Mouse (Mus musculus) MEL (cell line): ENCODE measurements at regions not wholly inside any gene's neighbourhood (a gene's known extent, or its start where the extent isn't known, plus 50 kb on each side); places are given as distances from the start of the nearest gene placed in this dataset.
A peak's percentile ranks its signal among the peaks of the same experiment; 100 is the strongest.

Source experiments
- DNase-seq: peaks from one replicate; pipeline ENCODE4 v3.0.0; 2011; ENCODE audit warnings: low read depth, low spot score
- H3K27ac ChIP-seq: 2 replicates; pipeline ENCODE4 v1.5.1; 2012; ENCODE audit warnings: low read depth, mild to moderate bottlenecking, control low read depth, low read length, moderate library complexity; ENCODE audit not compliant: control insufficient read depth
- H3K27me3 ChIP-seq, 2 experiments: fragments of 150-350 bp in 1 of 2; sonication (generic) in 1 of 2; 2 replicates each; pipeline ENCODE4 v1.6.1; 2012; ENCODE audit warnings: low read length in 2 of 2, mild to moderate bottlenecking in 2 of 2, improper control_type of control experiment in 1 of 2, moderate library complexity in 1 of 2; ENCODE audit not compliant: insufficient read depth in 2 of 2, control insufficient read depth in 1 of 2
- H3K36me3 ChIP-seq, 2 experiments: 2 replicates each; pipeline ENCODE4 v1.6.1; 2012 to 2014; ENCODE audit warnings: low read length in 2 of 2, improper control_type of control experiment in 1 of 2, inconsistent platforms in 1 of 2, mild to moderate bottlenecking in 1 of 2; ENCODE audit not compliant: insufficient read depth in 2 of 2, control insufficient read depth in 1 of 2
- H3K4me1 ChIP-seq, 2 experiments: fragments of 150-350 bp in 1 of 2; sonication (generic) in 1 of 2; 2 replicates each; pipeline ENCODE4 v1.6.1; 2012; ENCODE audit warnings: low read length in 2 of 2, improper control_type of control experiment in 1 of 2, mild to moderate bottlenecking in 1 of 2; ENCODE audit not compliant: insufficient read depth in 2 of 2, control insufficient read depth in 1 of 2
- H3K4me3 ChIP-seq, 2 experiments: fragments of 150-350 bp in 1 of 2; sonication (generic) in 1 of 2; 2 replicates each; pipeline ENCODE4 v1.5.1; 2012; ENCODE audit warnings: low read depth in 2 of 2, low read length in 2 of 2, mild to moderate bottlenecking in 2 of 2, moderate library complexity in 2 of 2, control low read depth in 1 of 2, improper control_type of control experiment in 1 of 2; ENCODE audit not compliant: control insufficient read depth in 1 of 2, insufficient read depth in 1 of 2
- H3K79me2 ChIP-seq: 2 replicates; pipeline ENCODE4 v1.6.1; 2012; ENCODE audit warnings: mild to moderate bottlenecking, low read length, moderate library complexity; ENCODE audit not compliant: control insufficient read depth, poor library complexity, insufficient read depth
- H3K9ac ChIP-seq: 2 replicates; pipeline ENCODE4 v1.6.1; 2012; ENCODE audit warnings: low read depth, mild to moderate bottlenecking, control low read depth, low read length, moderate library complexity; ENCODE audit not compliant: control insufficient read depth, poor library complexity, severe bottlenecking
- H3K9me3 ChIP-seq: fragments of 150-350 bp; sonication (generic); replicated peaks from 2 replicates; pipeline ENCODE4 v1.6.1; 2012; ENCODE audit warnings: mild to moderate bottlenecking, low read length, improper control_type of control experiment, moderate library complexity; ENCODE audit not compliant: insufficient read depth
- CHD2 ChIP-seq: IDR thresholded peaks from 2 replicates; pipeline ENCODE4 v1.6.1; 2011; ENCODE audit warnings: low read length, improper control_type of control experiment
- CTCF ChIP-seq, 3 experiments: IDR thresholded peaks in 2 of 3; conservative IDR thresholded peaks in 1 of 3; 2 replicates each; pipeline ENCODE4 v1.5.1; 2011 to 2012; ENCODE audit warnings: low read length in 3 of 3, low read depth in 2 of 3, mild to moderate bottlenecking in 2 of 3, improper control_type of control experiment in 1 of 3, inconsistent platforms in 1 of 3, mixed read lengths in 1 of 3, moderate library complexity in 1 of 3; ENCODE audit not compliant: control insufficient read depth in 1 of 3, insufficient read depth in 1 of 3, poor library complexity in 1 of 3, severe bottlenecking in 1 of 3
- ELF1 ChIP-seq: IDR thresholded peaks from 2 replicates; pipeline ENCODE4 v1.6.1; 2014; ENCODE audit warnings: low read depth, mild to moderate bottlenecking, inconsistent platforms, low read length, improper control_type of control experiment, moderate library complexity
- EP300 ChIP-seq, 2 experiments: IDR thresholded peaks; 2 replicates each; pipeline ENCODE4 v1.6.1; 2011; ENCODE audit warnings: improper control_type of control experiment in 2 of 2, low read length in 2 of 2, low read depth in 1 of 2, mild to moderate bottlenecking in 1 of 2
- ETS1 ChIP-seq: IDR thresholded peaks from 2 replicates; pipeline ENCODE4 v1.6.1; 2012; ENCODE audit warnings: low read depth, mild to moderate bottlenecking, inconsistent platforms, low read length, improper control_type of control experiment, moderate library complexity
- GATA1 ChIP-seq: IDR thresholded peaks from 2 replicates; pipeline ENCODE4 v1.6.1; 2011; ENCODE audit warnings: low read depth, low read length, improper control_type of control experiment
- JUND ChIP-seq: IDR thresholded peaks from 2 replicates; pipeline ENCODE4 v1.6.1; 2011; ENCODE audit warnings: low read depth, mild to moderate bottlenecking, improper control_type of control experiment, low read length
- KAT2A ChIP-seq: conservative IDR thresholded peaks from 2 replicates; pipeline ENCODE4 v1.6.1; 2012; ENCODE audit warnings: low read depth, low read length, improper control_type of control experiment, inconsistent platforms
- MEF2A ChIP-seq: IDR thresholded peaks from 2 replicates; pipeline ENCODE4 v1.6.1; 2014; ENCODE audit warnings: low read depth, mild to moderate bottlenecking, inconsistent platforms, low read length, improper control_type of control experiment; ENCODE audit not compliant: poor library complexity, insufficient replicate concordance, severe bottlenecking; ENCODE audit errors: extremely low read depth
- MYB ChIP-seq: IDR thresholded peaks from 2 replicates; pipeline ENCODE4 v1.6.1; 2011; ENCODE audit warnings: mild to moderate bottlenecking, low read depth, low read length, improper control_type of control experiment
- MYC ChIP-seq: IDR thresholded peaks from 2 replicates; pipeline ENCODE4 v1.6.1; 2011; ENCODE audit warnings: low read depth, mild to moderate bottlenecking, low read length, improper control_type of control experiment, moderate library complexity
- NELFE ChIP-seq: IDR thresholded peaks from 2 replicates; pipeline ENCODE4 v1.6.1; 2011; ENCODE audit warnings: low read depth, low read length, improper control_type of control experiment
- NRF1 ChIP-seq: IDR thresholded peaks from 2 replicates; pipeline ENCODE4 v1.6.1; 2014; ENCODE audit warnings: low read depth, mild to moderate bottlenecking, inconsistent platforms, low read length, improper control_type of control experiment, moderate library complexity; ENCODE audit not compliant: poor library complexity, insufficient read depth, severe bottlenecking
- POLR2A ChIP-seq, 2 experiments: IDR thresholded peaks; 2 replicates each; pipeline ENCODE4 v1.6.1; 2011 to 2012; ENCODE audit warnings: low read length in 2 of 2, mild to moderate bottlenecking in 2 of 2, control low read depth in 1 of 2, improper control_type of control experiment in 1 of 2, low read depth in 1 of 2, moderate library complexity in 1 of 2; ENCODE audit not compliant: control insufficient read depth in 1 of 2, insufficient read depth in 1 of 2, poor library complexity in 1 of 2
- POLR2AphosphoS5 ChIP-seq: IDR thresholded peaks from 2 replicates; pipeline ENCODE4 v1.6.1; 2012; ENCODE audit warnings: low read depth, borderline replicate concordance, mild to moderate bottlenecking, inconsistent platforms, low read length, moderate library complexity, mixed read lengths
- RAD21 ChIP-seq: IDR thresholded peaks from 2 replicates; pipeline ENCODE4 v1.6.1; 2011; ENCODE audit warnings: mild to moderate bottlenecking, low read depth, low read length, improper control_type of control experiment
- SIN3A ChIP-seq: IDR thresholded peaks from 2 replicates; pipeline ENCODE4 v1.6.1; 2012; ENCODE audit warnings: low read length, improper control_type of control experiment, inconsistent platforms
- SMC3 ChIP-seq: IDR thresholded peaks from 2 replicates; pipeline ENCODE4 v1.6.1; 2011; ENCODE audit warnings: low read depth, low read length, improper control_type of control experiment
- TCF12 ChIP-seq: IDR thresholded peaks from 2 replicates; pipeline ENCODE4 v1.6.1; 2014; ENCODE audit warnings: low read depth, mild to moderate bottlenecking, inconsistent platforms, low read length, improper control_type of control experiment, moderate library complexity
- UBTF ChIP-seq: IDR thresholded peaks from 2 replicates; pipeline ENCODE4 v1.6.1; 2012; ENCODE audit warnings: low read depth, mild to moderate bottlenecking, inconsistent platforms, low read length, improper control_type of control experiment, moderate library complexity, borderline replicate concordance; ENCODE audit not compliant: insufficient read depth
- USF1 ChIP-seq: IDR thresholded peaks from 2 replicates; pipeline ENCODE4 v1.6.1; 2014; ENCODE audit warnings: low read depth, mild to moderate bottlenecking, inconsistent platforms, low read length, improper control_type of control experiment, moderate library complexity
- ZC3H11A ChIP-seq: IDR thresholded peaks from 2 replicates; pipeline ENCODE4 v1.6.1; 2012; ENCODE audit warnings: low read depth, mild to moderate bottlenecking, inconsistent platforms, low read length, improper control_type of control experiment
- ZKSCAN1 ChIP-seq: IDR thresholded peaks from 2 replicates; pipeline ENCODE4 v1.6.1; 2012; ENCODE audit warnings: low read depth, mild to moderate bottlenecking, inconsistent platforms, low read length, improper control_type of control experiment, moderate library complexity
- ZMIZ1 ChIP-seq: IDR thresholded peaks from 2 replicates; pipeline ENCODE4 v1.6.1; 2012; ENCODE audit warnings: low read depth, mild to moderate bottlenecking, inconsistent platforms, low read length, improper control_type of control experiment, moderate library complexity

DNA sequence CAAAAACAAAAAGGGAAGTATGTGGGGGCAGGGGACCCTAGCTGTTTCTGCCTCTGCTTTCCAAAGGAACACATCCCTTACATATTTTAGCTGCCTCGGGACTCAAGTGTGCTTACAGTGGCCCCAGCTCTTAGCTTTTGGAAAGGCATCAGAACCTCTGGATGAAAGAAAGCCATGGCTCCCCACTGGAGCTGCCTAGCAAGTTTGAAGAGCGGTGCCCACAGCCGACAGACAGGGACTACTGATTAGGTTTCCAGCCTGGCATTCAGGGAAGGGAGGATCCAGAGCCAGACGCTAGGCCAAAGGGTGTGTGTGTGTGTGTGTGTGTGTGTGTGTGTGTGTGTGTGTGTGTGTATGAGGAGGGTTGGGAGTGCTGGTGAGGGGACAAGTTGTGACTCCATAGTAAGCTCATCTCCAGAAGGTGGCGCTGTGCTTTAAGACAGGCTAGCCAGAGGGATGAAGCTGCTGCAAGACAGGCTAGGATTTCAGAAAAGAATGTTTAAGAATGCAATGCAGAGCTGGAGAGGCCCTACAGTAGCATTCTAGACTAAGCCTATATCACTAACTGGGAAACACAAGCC, 318.9 kb downstream of the Mycn start:
- H3K4me1 ChIP-seq = peaks cover 0 to 7% of the 10 kb centered on the region in 2 experiments; a peak in 2 of 4 replicates

DNA sequence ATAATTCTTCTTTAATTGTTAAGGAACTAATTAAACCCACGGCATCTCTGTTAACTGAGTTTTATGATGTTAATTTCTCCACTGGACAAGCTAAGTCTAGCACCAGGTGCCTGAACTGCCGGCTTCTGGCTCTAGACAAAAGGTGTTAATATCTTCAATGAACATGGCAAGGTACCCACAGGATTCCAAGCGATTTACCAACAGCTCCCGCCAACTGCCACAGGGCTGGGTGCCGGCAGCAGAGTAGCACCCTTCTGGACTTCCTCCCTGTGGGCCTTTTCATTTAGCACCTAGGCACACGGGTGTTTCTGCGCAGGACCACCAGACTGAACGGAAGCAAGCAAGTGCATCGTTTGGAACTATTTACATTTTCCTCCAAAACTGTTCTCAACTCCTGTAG, 320.2 kb downstream of the Mycn start:
- TF ChIP-seq EP300 (IDR thresholded peaks at IDR 0.05; ENCODE audit: low read depth in 1 of 2, low read length in 2 of 2) (no peak), KAT2A (no peak), NELFE (no peak), USF1 (no peak), JUND (no peak), MYB (no peak), MEF2A (no peak), TCF12 (no peak), POLR2AphosphoS5 (no peak), ZKSCAN1 (no peak), ELF1 (no peak), UBTF (no peak), GATA1 (no peak), ETS1 (no peak), CTCF (IDR thresholded peaks at IDR 0.05 in 2 of 3, conservative IDR thresholded peaks at IDR 0.05 in 1 of 3; ENCODE audit: control insufficient read depth in 1 of 3, insufficient read depth in 1 of 3, low read depth in 2 of 3, low read length in 3 of 3, poor library complexity in 1 of 3, severe bottlenecking in 1 of 3) (no peak), CHD2 (no peak), NRF1 (no peak), ZC3H11A (no peak), ZMIZ1 (no peak), POLR2A (IDR thresholded peaks at IDR 0.05; ENCODE audit: control insufficient read depth in 1 of 2, insufficient read depth in 1 of 2, low read depth in 1 of 2, low read length in 2 of 2, poor library complexity in 1 of 2) (no peak)
- Histone ChIP-seq H3K4me1 (peaks cover 0 to 7% of the 10 kb centered on the region in 2 experiments; a peak in 2 of 4 replicates), H3K4me3 (no peak overlapping the region)

More for the DNA sequence above, 318.9 kb downstream of the Mycn start:
- Histone ChIP-seq H3K4me3 (no peak overlapping the region), H3K36me3 (peaks cover 0 to 5% of the 10 kb centered on the region in 2 experiments; a peak in 2 of 4 replicates), H3K27me3 (no peaks in the 10 kb centered on the region; a peak in 1 of 4 replicates), H3K79me2 (no peaks in the 10 kb centered on the region), H3K9me3 (no peaks in the 10 kb centered on the region), H3K27ac (no peak overlapping the region), H3K9ac (no peak overlapping the region)
- TF ChIP-seq ETS1 (no peak), ELF1 (no peak), UBTF (no peak), RAD21 (peak; percentile 53), SIN3A (no peak), POLR2AphosphoS5 (no peak), ZC3H11A (0 out of 2 replicates have a peak, but pooled peaks have one; percentile 42), MYC (no peak), CTCF (IDR thresholded peaks at IDR 0.05 in 2 of 3, conservative IDR thresholded peaks at IDR 0.05 in 1 of 3; ENCODE audit: control insufficient read depth in 1 of 3, insufficient read depth in 1 of 3, low read depth in 2 of 3, low read length in 3 of 3, poor library complexity in 1 of 3, severe bottlenecking in 1 of 3) (peak; percentile 36 to 66 (median 66); a peak in 5 of 6 replicates), SMC3 (peak; percentile 73), KAT2A (no peak)
- peak; percentile 69 for DNase-seq

More for the DNA sequence above, 320.2 kb downstream of the Mycn start:
- Histone ChIP-seq H3K79me2 (no peaks in the 10 kb centered on the region), H3K27ac (no peak overlapping the region), H3K9ac (no peak overlapping the region), H3K27me3 (no peaks in the 10 kb centered on the region; a peak in 1 of 4 replicates), H3K9me3 (no peaks in the 10 kb centered on the region), H3K36me3 (peaks cover 0 to 5% of the 10 kb centered on the region in 2 experiments; a peak in 2 of 4 replicates)
- no peak for DNase-seq
